Mouse (Mus musculus) stomach, embryonic 14.5 days (tissue): ENCODE results near the gene Cyp1a1. TPM values are rescaled to one million over a fixed set of nuclear protein-coding genes. Genes with fewer than 3 reads are reported as not detected.

ENCODE experiments used
- ATAC-seq: fragments of 200-750 bp; cut with Nextera tagmentation; 2 replicates; pipeline ENCODE4 v1.8.0; 2017; ENCODE audit warnings: low read depth, moderate TSS enrichment; ENCODE audit not compliant: insufficient number of reproducible peaks, insufficient read depth, low FRiP score
- H3K27ac ChIP-seq: fragments of 300-500 bp; sonication (generic); 2 replicates; pipeline ENCODE4 v1.5.1; 2014; ENCODE audit warnings: mild to moderate bottlenecking, low read length, moderate library complexity, mixed read lengths
- H3K27me3 ChIP-seq: fragments of 300-500 bp; sonication (generic); 2 replicates; pipeline ENCODE4 v1.6.1; 2014; ENCODE audit warnings: low read length, control low read depth, mixed read lengths; ENCODE audit not compliant: control insufficient read depth, insufficient read depth
- H3K36me3 ChIP-seq: fragments of 300-500 bp; sonication (generic); 2 replicates; pipeline ENCODE4 v1.6.1; 2014; ENCODE audit warnings: mild to moderate bottlenecking, control low read depth, low read length, moderate library complexity, mixed read lengths; ENCODE audit not compliant: control insufficient read depth, insufficient read depth
- H3K4me1 ChIP-seq: fragments of 300-500 bp; sonication (generic); 2 replicates; pipeline ENCODE4 v1.6.1; 2014; ENCODE audit warnings: low read length, control low read depth, mixed read lengths; ENCODE audit not compliant: control insufficient read depth, insufficient read depth
- H3K4me2 ChIP-seq: fragments of 300-500 bp; sonication (generic); replicated peaks from 2 replicates; pipeline ENCODE4 v1.6.1; 2014; ENCODE audit warnings: low read depth, low read length, control low read depth
- H3K4me3 ChIP-seq: fragments of 300-500 bp; sonication (generic); 2 replicates; pipeline ENCODE4 v1.5.1; 2014; ENCODE audit warnings: low read depth, low read length, control low read depth
- H3K9ac ChIP-seq: fragments of 300-500 bp; sonication (generic); replicated peaks from 2 replicates; pipeline ENCODE4 v1.6.1; 2014; ENCODE audit warnings: low read depth, mild to moderate bottlenecking, control low read depth, low read length, moderate library complexity, mixed read lengths
- H3K9me3 ChIP-seq: fragments of 300-500 bp; sonication (generic); 2 replicates; pipeline ENCODE4 v1.6.1; 2016; ENCODE audit warnings: low read depth, low read length, control low read depth; ENCODE audit not compliant: control insufficient read depth
- WGBS: fragments of 180-500 bp; shearing (Covaris S2); extraction: QIAGEN DNeasy Blood & Tissue Kit; methylation state at CpG from one replicate; pipeline ENCODE4 v1.1.7; 2014; 5-methylcytosine and 5-hydroxymethylcytosine counted together
- polyA plus RNA-seq: library from polyadenylated mRNA; unstranded; fragments of >200 nt; fragmentation: Nextera tagmentation; extraction: Ambion mirVana; gene quantifications from 2 replicates; pipeline ENCODE4 v1.2.1, GENCODE M21; 2014

Gene Cyp1a1
- polyA plus RNA-seq, 1 experiment from 2014 or later, result not detected

- ATAC-seq, result no peak
- 86% methylated on average over 5 of the region's 5 CpGs for WGBS
- no peak overlapping the region for H3K4me2 ChIP-seq
Measured at GRCm38 (mm10) chr9:57739863-57740262, 52.1 kb downstream of the Cyp1a1 start.

DNA sequence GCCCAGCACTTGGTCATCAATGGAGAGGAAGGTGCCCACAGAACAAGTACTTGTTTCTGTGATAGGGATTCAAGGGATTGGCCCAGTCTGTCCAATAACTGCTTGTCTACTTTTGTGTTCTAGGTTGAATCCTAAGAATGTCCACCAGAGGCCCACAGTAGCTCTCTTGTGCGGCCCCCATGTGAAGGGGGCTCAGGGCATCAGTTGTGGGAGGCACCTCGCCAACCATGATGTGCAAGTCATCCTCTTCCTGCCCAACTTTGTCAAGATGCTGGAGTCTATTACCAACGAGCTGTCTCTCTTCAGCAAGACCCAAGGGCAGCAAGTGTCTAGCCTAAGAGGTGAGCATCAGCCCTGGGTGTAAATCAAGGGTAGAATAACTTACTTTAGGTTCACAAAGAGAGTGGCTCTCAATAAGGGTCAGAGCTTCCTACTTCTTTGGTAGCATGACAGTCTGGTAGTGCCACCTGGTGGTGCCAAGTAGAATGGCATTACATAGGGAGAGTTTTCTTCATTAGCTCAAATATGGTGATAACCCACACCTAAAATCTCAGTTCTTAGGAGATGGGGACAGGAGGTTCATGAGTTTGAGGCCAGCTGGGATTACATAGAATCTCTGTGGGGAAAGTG, 56.8 kb downstream of the Cyp1a1 start:
- no peak overlapping the region for H3K4me2 ChIP-seq
- ATAC-seq, result no peak
- 72% methylated on average over 3 of the region's 3 CpGs for WGBS

More at GRCm38 (mm10) chr9:57739863-57740262, 52.1 kb downstream of the Cyp1a1 start:
- 0 out of 2 replicates have a peak, but pooled peaks cover 2% of the 10 kb centered on the region for H3K4me1 ChIP-seq
- H3K27me3 ChIP-seq, result no peaks in the 10 kb centered on the region
- H3K4me3 ChIP-seq, result no peak overlapping the region
- H3K27ac ChIP-seq, result no peak overlapping the region
- H3K9me3 ChIP-seq, result no peaks in the 10 kb centered on the region
- H3K36me3 ChIP-seq, result peaks cover 30% of the 10 kb centered on the region; the same call in 1 of the 2 replicates
- no peak overlapping the region for H3K9ac ChIP-seq

DNA sequence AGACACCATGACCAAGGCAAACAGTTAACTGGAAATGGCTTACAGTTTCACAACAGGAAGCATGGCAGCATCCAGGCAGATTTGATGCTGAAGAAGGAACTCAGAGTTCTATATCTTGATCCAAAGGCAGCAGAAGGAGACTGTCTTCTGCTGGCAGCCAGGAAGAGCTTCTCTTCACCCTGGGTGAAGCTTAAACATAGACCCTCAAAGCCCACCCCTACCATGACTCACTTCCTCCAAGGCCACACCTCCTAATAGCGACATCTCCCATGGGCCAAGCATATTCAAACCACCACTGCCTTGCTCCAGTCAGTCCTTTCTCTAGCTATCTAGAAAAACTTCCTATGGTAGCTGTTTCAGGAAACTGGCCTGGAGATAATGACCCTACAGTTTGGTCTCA, 59.3 kb downstream of the Cyp1a1 start:
- Histone ChIP-seq H3K4me1 (no peaks in the 10 kb centered on the region), H3K27ac (no peak overlapping the region), H3K36me3 (peaks cover 73% of the 10 kb centered on the region), H3K4me2 (no peak overlapping the region), H3K9me3 (no peaks in the 10 kb centered on the region), H3K4me3 (no peak overlapping the region), H3K9ac (no peak overlapping the region), H3K27me3 (no peaks in the 10 kb centered on the region)
- WGBS, result 72% methylated on average over 1 of the region's 1 CpGs
- no peak for ATAC-seq

More for the DNA sequence above, 56.8 kb downstream of the Cyp1a1 start:
- no peak overlapping the region for H3K9ac ChIP-seq
- no peaks in the 10 kb centered on the region for H3K9me3 ChIP-seq
- no peak overlapping the region for H3K27ac ChIP-seq
- H3K27me3 ChIP-seq, result no peaks in the 10 kb centered on the region
- H3K36me3 ChIP-seq, result peaks cover 66% of the 10 kb centered on the region
- H3K4me1 ChIP-seq, result no peaks in the 10 kb centered on the region
- no peak overlapping the region for H3K4me3 ChIP-seq

- ATAC-seq, result no peak
- Histone ChIP-seq H3K36me3 (peaks cover 77% of the 10 kb centered on the region), H3K27me3 (no peaks in the 10 kb centered on the region), H3K4me3 (no peak overlapping the region), H3K4me2 (no peak overlapping the region), H3K27ac (no peak overlapping the region), H3K4me1 (no peaks in the 10 kb centered on the region), H3K9ac (no peak overlapping the region), H3K9me3 (no peaks in the 10 kb centered on the region)
- WGBS, result 89% methylated on average over 6 of the region's 6 CpGs
Measured at GRCm38 (mm10) chr9:57748137-57748536, 60.4 kb downstream of the Cyp1a1 start.

DNA sequence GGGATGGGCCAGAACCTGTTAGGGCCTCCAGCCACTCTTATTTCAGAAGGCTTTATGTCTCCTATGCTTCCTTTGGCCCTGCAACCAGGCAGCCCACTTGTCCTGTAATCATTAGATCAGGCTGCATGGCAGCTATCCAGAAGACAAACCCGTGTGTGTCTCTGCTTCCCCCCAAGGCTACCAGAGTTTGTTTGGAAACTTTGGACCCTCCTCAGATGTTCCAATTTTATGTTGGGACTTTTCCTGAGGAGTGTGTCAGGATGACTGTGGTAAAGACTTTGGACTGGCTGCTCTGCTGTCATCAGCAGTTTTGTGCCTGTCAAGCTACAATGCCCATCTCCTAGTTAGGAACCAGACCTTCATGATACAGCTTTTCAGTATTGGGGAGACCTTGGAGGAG, 61.1 kb downstream of the Cyp1a1 start:
- Histone ChIP-seq H3K9me3 (no peaks in the 10 kb centered on the region), H3K27me3 (no peaks in the 10 kb centered on the region), H3K9ac (no peak overlapping the region), H3K36me3 (peaks cover 83% of the 10 kb centered on the region), H3K4me3 (no peak overlapping the region), H3K4me2 (no peak overlapping the region), H3K4me1 (no peaks in the 10 kb centered on the region), H3K27ac (no peak overlapping the region)
- WGBS, result 66% methylated on average over 1 of the region's 1 CpGs
- ATAC-seq, result no peak

DNA sequence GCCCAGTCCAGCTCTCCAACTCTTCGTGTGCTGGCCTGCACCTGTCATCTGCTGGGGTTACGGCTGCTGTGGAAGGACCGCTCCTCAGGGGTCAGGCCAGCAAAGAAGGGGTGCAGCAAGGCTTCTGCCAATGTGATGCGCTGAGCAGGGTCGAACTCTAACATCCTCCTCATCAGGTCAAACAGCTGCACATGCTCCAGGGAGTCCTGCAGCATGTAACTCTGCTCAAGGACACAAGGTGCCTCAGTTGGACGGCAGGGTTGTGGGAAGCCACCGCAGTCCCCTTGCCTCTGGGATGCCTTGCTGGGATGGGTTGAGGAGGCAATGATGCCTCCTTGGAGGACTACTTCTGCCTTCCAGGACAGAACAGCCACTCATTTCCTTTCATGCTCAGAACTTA, 63.2 kb downstream of the Cyp1a1 start:
- H3K27ac ChIP-seq, result no peak overlapping the region
- ATAC-seq, result no peak
- no peaks in the 10 kb centered on the region for H3K4me1 ChIP-seq
- no peak overlapping the region for H3K4me2 ChIP-seq
- no peaks in the 10 kb centered on the region for H3K27me3 ChIP-seq
- no peak overlapping the region for H3K4me3 ChIP-seq
- peaks cover 91% of the 10 kb centered on the region for H3K36me3 ChIP-seq
- WGBS, result 84% methylated on average over 7 of the region's 7 CpGs
- no peaks in the 10 kb centered on the region for H3K9me3 ChIP-seq
- no peak overlapping the region for H3K9ac ChIP-seq

Other genes starting within 250 kb of the Cyp1a1 start
- gene Ppcdc, start 247.8 kb upstream of the Cyp1a1 start, polyA plus RNA-seq, result 30.1 and 32.7 TPM in 2 replicates
- 17.9 and 20.0 TPM in 2 replicates for gene Scamp5, start 219.9 kb upstream of the Cyp1a1 start, polyA plus RNA-seq
- 3.8 and 4.8 TPM in 2 replicates for gene Rpp25, start 183.9 kb upstream of the Cyp1a1 start, polyA plus RNA-seq
- 525 and 538 TPM in 2 replicates for gene Cox5a, start 166.7 kb upstream of the Cyp1a1 start, polyA plus RNA-seq
- 22.5 and 23.6 TPM in 2 replicates for gene Fam219b, start 150.4 kb upstream of the Cyp1a1 start, polyA plus RNA-seq
- gene Mpi, start 135.2 kb upstream of the Cyp1a1 start, polyA plus RNA-seq, result 31.8 and 33.1 TPM in 2 replicates
- gene Scamp2, start 127.0 kb upstream of the Cyp1a1 start, polyA plus RNA-seq, result 85.2 and 87.8 TPM in 2 replicates
- gene Ulk3, start 98.5 kb upstream of the Cyp1a1 start, polyA plus RNA-seq, result 14.4 and 15.3 TPM in 2 replicates
- not detected in 2 replicates for gene Cplx3, start 81.6 kb upstream of the Cyp1a1 start, polyA plus RNA-seq
- gene Lman1l, start 67.2 kb upstream of the Cyp1a1 start, polyA plus RNA-seq, result not detected in 2 replicates
- gene Csk, start 34.3 kb upstream of the Cyp1a1 start, polyA plus RNA-seq, result 29.1 and 30.9 TPM in 2 replicates
- gene Cyp1a2, start 4.2 kb upstream of the Cyp1a1 start, polyA plus RNA-seq, result not detected in 2 replicates
- gene Edc3, start 20.6 kb downstream of the Cyp1a1 start, polyA plus RNA-seq, result 22.8 and 23.1 TPM in 2 replicates
- gene Clk3, start 77.9 kb downstream of the Cyp1a1 start, polyA plus RNA-seq, result 66.0 and 73.1 TPM in 2 replicates
- 5.5 and 8.5 TPM in 2 replicates for gene Arid3b, start 148.9 kb downstream of the Cyp1a1 start, polyA plus RNA-seq
- gene Ubl7, start 223.1 kb downstream of the Cyp1a1 start, polyA plus RNA-seq, result 93.1 and 101 TPM in 2 replicates